Mouse (Mus musculus): Measurements from ENCODE around the gene Col1a2. TPM values are rescaled to one million over a fixed set of nuclear protein-coding genes. Genes with fewer than 3 reads are reported as not detected.

Col1a2 gene
- polyA plus RNA-seq, 1 experiment from 2014 or later, result 89.0 TPM

Other genes with a start within 250 kb of the Col1a2 start
- 46.0 and 47.5 TPM in 2 replicates for gene Casd1, start 96.0 kb downstream of the Col1a2 start, polyA plus RNA-seq (2015; fragmentation: Nextera tagmentation; extraction: Ambion mirVana)
- 58.5 and 58.9 TPM in 2 replicates for gene Sgce, start 242.4 kb downstream of the Col1a2 start, polyA plus RNA-seq (2015; fragmentation: Nextera tagmentation; extraction: Ambion mirVana)
- gene Peg10, start 242.5 kb downstream of the Col1a2 start, polyA plus RNA-seq (2015; fragmentation: Nextera tagmentation; extraction: Ambion mirVana), result 7.9 and 8.5 TPM in 2 replicates

All from midbrain, embryonic 15.5 days (tissue).